Mouse (Mus musculus): Measurements from ENCODE around the gene Kdm5b. TPM values are rescaled to one million over a fixed set of nuclear protein-coding genes. Genes with fewer than 3 reads are reported as not detected.
"Not testable (repeated sequence)": the region's sequence is repeated elsewhere in the genome, so short reads cannot be mapped to it uniquely, and the experiment has no call there.

Kdm5b gene
- polyA plus RNA-seq, 1 experiment from 2014 or later = 84.0 TPM

- H3K27ac ChIP-seq (replicated peaks; ENCODE audit: low read depth, low read length) = no peak overlapping the region
- no peaks in the 10 kb centered on the region for H3K27me3 ChIP-seq (ENCODE audit: control insufficient read depth, insufficient read depth, low read length)
- no peaks in the 10 kb centered on the region for H3K9me3 ChIP-seq (replicated peaks; ENCODE audit: control insufficient read depth, low read length)
- H3K4me3 ChIP-seq (ENCODE audit: low read depth, low read length) = no peak overlapping the region
- no peak overlapping the region for H3K9ac ChIP-seq (replicated peaks; ENCODE audit: low read length)
- no peak for DNase-seq (ENCODE audit: low spot score)
- 84% methylated on average over 6 of the region's 6 CpGs for WGBS
- no peaks in the 10 kb centered on the region for H3K4me1 ChIP-seq (ENCODE audit: control insufficient read depth, insufficient read depth, low read length)
- no peak overlapping the region for H3K4me2 ChIP-seq (ENCODE audit: low read depth, low read length)
- no peak for ATAC-seq (replicated peaks; ENCODE audit: insufficient number of reproducible peaks, low FRiP score, low TSS enrichment, low read depth)
- H3K36me3 ChIP-seq (replicated peaks; ENCODE audit: control insufficient read depth, insufficient read depth, low read depth, low read length) = no peaks in the 10 kb centered on the region
These were observed 33.2 kb upstream of the Kdm5b start for GRCm38 (mm10) chr1:134526752-134527151.

- ATAC-seq (replicated peaks; ENCODE audit: insufficient number of reproducible peaks, low FRiP score, low TSS enrichment, low read depth) (no peak), DNase-seq (ENCODE audit: low spot score) (no peak)
- Histone ChIP-seq H3K27ac (replicated peaks; ENCODE audit: low read depth, low read length) (no peak overlapping the region), H3K4me2 (ENCODE audit: low read depth, low read length) (no peak overlapping the region), H3K9ac (replicated peaks; ENCODE audit: low read length) (no peak overlapping the region), H3K36me3 (replicated peaks; ENCODE audit: control insufficient read depth, insufficient read depth, low read depth, low read length) (no peaks in the 10 kb centered on the region), H3K4me3 (ENCODE audit: low read depth, low read length) (no peak overlapping the region), H3K27me3 (ENCODE audit: control insufficient read depth, insufficient read depth, low read length) (no peaks in the 10 kb centered on the region), H3K4me1 (ENCODE audit: control insufficient read depth, insufficient read depth, low read length) (no peaks in the 10 kb centered on the region), H3K9me3 (replicated peaks; ENCODE audit: control insufficient read depth, low read length) (no peaks in the 10 kb centered on the region)
- 76% methylated on average over 6 of the region's 6 CpGs for WGBS
These were observed 29.4 kb upstream of the Kdm5b start for GRCm38 (mm10) chr1:134530618-134531017.

GRCm38 (mm10) chr1:134533710-134534109, 26.3 kb upstream of the Kdm5b start:
- not testable (repeated sequence) for H3K27me3 ChIP-seq (ENCODE audit: control insufficient read depth, insufficient read depth, low read length); ATAC-seq (replicated peaks; ENCODE audit: insufficient number of reproducible peaks, low FRiP score, low TSS enrichment, low read depth); H3K4me1 ChIP-seq (ENCODE audit: control insufficient read depth, insufficient read depth, low read length); H3K9ac ChIP-seq (replicated peaks; ENCODE audit: low read length); H3K9me3 ChIP-seq (replicated peaks; ENCODE audit: control insufficient read depth, low read length); H3K4me3 ChIP-seq (ENCODE audit: low read depth, low read length); H3K4me2 ChIP-seq (ENCODE audit: low read depth, low read length); DNase-seq (ENCODE audit: low spot score); H3K27ac ChIP-seq (replicated peaks; ENCODE audit: low read depth, low read length); H3K36me3 ChIP-seq (replicated peaks; ENCODE audit: control insufficient read depth, insufficient read depth, low read depth, low read length)
- WGBS = 95% methylated on average over 9 of the region's 10 CpGs

- no peaks in the 10 kb centered on the region for H3K4me1 ChIP-seq (ENCODE audit: control insufficient read depth, insufficient read depth, low read length)
- H3K4me3 ChIP-seq (ENCODE audit: low read depth, low read length) = no peak overlapping the region
- H3K4me2 ChIP-seq (ENCODE audit: low read depth, low read length) = no peak overlapping the region
- H3K27ac ChIP-seq (replicated peaks; ENCODE audit: low read depth, low read length) = no peak overlapping the region
- H3K9me3 ChIP-seq (replicated peaks; ENCODE audit: control insufficient read depth, low read length) = no peaks in the 10 kb centered on the region
- H3K36me3 ChIP-seq (replicated peaks; ENCODE audit: control insufficient read depth, insufficient read depth, low read depth, low read length) = no peaks in the 10 kb centered on the region
- H3K27me3 ChIP-seq (ENCODE audit: control insufficient read depth, insufficient read depth, low read length) = no peaks in the 10 kb centered on the region
- H3K9ac ChIP-seq (replicated peaks; ENCODE audit: low read length) = no peak overlapping the region
- WGBS = 100% methylated on average over 1 of the region's 1 CpGs
- no peak for ATAC-seq (replicated peaks; ENCODE audit: insufficient number of reproducible peaks, low FRiP score, low TSS enrichment, low read depth)
- no peak for DNase-seq (ENCODE audit: low spot score)
These were observed 24.9 kb upstream of the Kdm5b start for GRCm38 (mm10) chr1:134535054-134535453.

- Histone ChIP-seq H3K36me3 (replicated peaks; ENCODE audit: control insufficient read depth, insufficient read depth, low read depth, low read length) (no peaks in the 10 kb centered on the region), H3K9me3 (replicated peaks; ENCODE audit: control insufficient read depth, low read length) (no peaks in the 10 kb centered on the region), H3K4me3 (ENCODE audit: low read depth, low read length) (no peak overlapping the region), H3K4me2 (ENCODE audit: low read depth, low read length) (no peak overlapping the region), H3K4me1 (ENCODE audit: control insufficient read depth, insufficient read depth, low read length) (no peaks in the 10 kb centered on the region), H3K27me3 (ENCODE audit: control insufficient read depth, insufficient read depth, low read length) (no peaks in the 10 kb centered on the region), H3K27ac (replicated peaks; ENCODE audit: low read depth, low read length) (no peak overlapping the region), H3K9ac (replicated peaks; ENCODE audit: low read length) (no peak overlapping the region)
- 75% methylated on average over 3 of the region's 3 CpGs for WGBS
- no peak for DNase-seq (ENCODE audit: low spot score)
- no peak for ATAC-seq (replicated peaks; ENCODE audit: insufficient number of reproducible peaks, low FRiP score, low TSS enrichment, low read depth)
These were observed 24.5 kb upstream of the Kdm5b start for GRCm38 (mm10) chr1:134535513-134535912.

- Histone ChIP-seq H3K27ac (replicated peaks; ENCODE audit: low read depth, low read length) (no peak overlapping the region), H3K27me3 (ENCODE audit: control insufficient read depth, insufficient read depth, low read length) (no peaks in the 10 kb centered on the region), H3K36me3 (replicated peaks; ENCODE audit: control insufficient read depth, insufficient read depth, low read depth, low read length) (no peaks in the 10 kb centered on the region), H3K4me2 (ENCODE audit: low read depth, low read length) (no peak overlapping the region), H3K4me1 (ENCODE audit: control insufficient read depth, insufficient read depth, low read length) (no peaks in the 10 kb centered on the region), H3K4me3 (ENCODE audit: low read depth, low read length) (no peak overlapping the region), H3K9me3 (replicated peaks; ENCODE audit: control insufficient read depth, low read length) (no peaks in the 10 kb centered on the region), H3K9ac (replicated peaks; ENCODE audit: low read length) (no peak overlapping the region)
- DNase-seq (ENCODE audit: low spot score) (peak; percentile 48), ATAC-seq (replicated peaks; ENCODE audit: insufficient number of reproducible peaks, low FRiP score, low TSS enrichment, low read depth) (no peak)
- WGBS = 91% methylated on average over 10 of the region's 10 CpGs
These were observed 19.4 kb upstream of the Kdm5b start for GRCm38 (mm10) chr1:134540610-134541009.

GRCm38 (mm10) chr1:134548231-134548630, 11.7 kb upstream of the Kdm5b start:
- no peaks in the 10 kb centered on the region for H3K9me3 ChIP-seq (replicated peaks; ENCODE audit: control insufficient read depth, low read length)
- H3K9ac ChIP-seq (replicated peaks; ENCODE audit: low read length) = no peak overlapping the region
- no peak overlapping the region for H3K4me2 ChIP-seq (ENCODE audit: low read depth, low read length)
- no peak overlapping the region for H3K27ac ChIP-seq (replicated peaks; ENCODE audit: low read depth, low read length)
- no peaks in the 10 kb centered on the region for H3K4me1 ChIP-seq (ENCODE audit: control insufficient read depth, insufficient read depth, low read length)
- DNase-seq (ENCODE audit: low spot score) = peak; percentile 26
- no peaks in the 10 kb centered on the region for H3K27me3 ChIP-seq (ENCODE audit: control insufficient read depth, insufficient read depth, low read length)
- ATAC-seq (replicated peaks; ENCODE audit: insufficient number of reproducible peaks, low FRiP score, low TSS enrichment, low read depth) = no peak
- H3K4me3 ChIP-seq (ENCODE audit: low read depth, low read length) = no peak overlapping the region
- WGBS = 59% methylated on average over 4 of the region's 4 CpGs
- no peaks in the 10 kb centered on the region for H3K36me3 ChIP-seq (replicated peaks; ENCODE audit: control insufficient read depth, insufficient read depth, low read depth, low read length)

- no peak for DNase-seq (ENCODE audit: low spot score)
These were observed 10.3 kb upstream of the Kdm5b start, which contains the start of gene Mgat4e for GRCm38 (mm10) chr1:134549632-134550132. Mgat4e (minus strand) TSS chr1:134549682.

More at GRCm38 (mm10) chr1:134549632-134550132, 10.3 kb upstream of the Kdm5b start, which contains the start of gene Mgat4e:
- Histone ChIP-seq H3K27me3 (ENCODE audit: control insufficient read depth, insufficient read depth, low read length) (no peaks in the 10 kb centered on the region), H3K4me1 (ENCODE audit: control insufficient read depth, insufficient read depth, low read length) (no peaks in the 10 kb centered on the region), H3K36me3 (replicated peaks; ENCODE audit: control insufficient read depth, insufficient read depth, low read depth, low read length) (no peaks in the 10 kb centered on the region), H3K9ac (replicated peaks; ENCODE audit: low read length) (no peak within 1 kb of the TSS), H3K27ac (replicated peaks; ENCODE audit: low read depth, low read length) (no peak within 1 kb of the TSS), H3K4me3 (ENCODE audit: low read depth, low read length) (no peak within 1 kb of the TSS), H3K9me3 (replicated peaks; ENCODE audit: control insufficient read depth, low read length) (no peaks in the 10 kb centered on the region), H3K4me2 (ENCODE audit: low read depth, low read length) (no peak within 1 kb of the TSS)
- no peak for ATAC-seq (replicated peaks; ENCODE audit: insufficient number of reproducible peaks, low FRiP score, low TSS enrichment, low read depth)
- WGBS = 54% methylated on average over 7 of the region's 7 CpGs
